9 mouse cellular contexts compared by ENCODE assay signal in the genomic region with DNA sequence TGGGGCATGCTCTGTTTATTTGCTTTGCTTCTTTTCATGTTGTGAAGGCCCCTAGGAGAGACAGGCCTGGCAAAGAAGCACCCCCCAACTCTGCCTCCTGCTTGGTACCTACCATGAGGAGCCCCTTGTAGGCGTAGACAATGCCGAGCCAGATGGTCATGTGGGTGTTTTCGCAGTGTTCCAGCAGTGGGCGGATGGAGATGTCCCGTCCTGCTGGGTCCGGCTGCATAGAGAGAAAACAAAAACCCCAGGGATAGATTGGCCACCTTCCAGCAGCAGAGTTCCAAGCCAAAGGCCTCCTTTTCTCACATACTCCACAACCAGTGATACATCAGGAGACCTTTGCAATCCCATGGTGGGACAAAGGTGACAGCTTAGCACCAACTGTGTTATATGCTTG. TPM values are rescaled to one million over a fixed set of nuclear protein-coding genes. Genes with fewer than 3 reads are reported as not detected.
DNase-seq lines count a peak whose midpoint lies in the region; ATAC-seq and TF ChIP-seq lines count a peak whose summit lies in the region.
"Had no signal": no experiment of that assay in that cellular context is flagged by ENCODE, and none has a peak within 500 bp of the region (broad histone marks: within the 10 kb centered on the region; RNA-seq: fewer than 3 reads in every experiment).

No protein-coding gene starts in this region.

- TF ChIP-seq CTCF in gastrocnemius, adult 2 months (IDR thresholded peaks at IDR 0.05) = no peak
- TF ChIP-seq CTCF in midbrain, postnatal 0 days (IDR thresholded peaks at IDR 0.05) = no peak

- no peak overlapping the region for H3K9ac ChIP-seq in midbrain, postnatal 0 days (replicated peaks; ENCODE audit: low read length, poor library complexity, severe bottlenecking)
- H3K9ac ChIP-seq in midbrain, embryonic 11.5 days (ENCODE audit: low read length) = no peak overlapping the region
- no peak overlapping the region for H3K9ac ChIP-seq in forebrain, embryonic 11.5 days (ENCODE audit: low read length)
- H3K9ac ChIP-seq: midbrain, embryonic 12.5 days had no signal

- no peaks in the 10 kb centered on the region for H3K27me3 ChIP-seq in midbrain, postnatal 0 days (ENCODE audit: insufficient read depth, low read length)
- H3K27me3 ChIP-seq in midbrain, embryonic 11.5 days (ENCODE audit: control insufficient read depth, insufficient read depth, low read length) = no peaks in the 10 kb centered on the region; the same call in 1 of the 2 replicates
- H3K27me3 ChIP-seq in forebrain, embryonic 11.5 days (ENCODE audit: control insufficient read depth, insufficient read depth, low read length) = no peaks in the 10 kb centered on the region
- H3K27me3 ChIP-seq: midbrain, embryonic 12.5 days had no signal

- intact Hi-C loops in gastrocnemius, adult 2 months (cut with DNase I) = no loop called here
- intact Hi-C loops in gastrocnemius, postnatal 36 days (cut with DNase I) = no loop called here

- no peaks in the 10 kb centered on the region for H3K9me3 ChIP-seq in midbrain, postnatal 0 days (ENCODE audit: low read length)
- H3K9me3 ChIP-seq in midbrain, embryonic 11.5 days (ENCODE audit: control insufficient read depth, low read length) = no peaks in the 10 kb centered on the region
- H3K9me3 ChIP-seq in forebrain, embryonic 11.5 days (ENCODE audit: control insufficient read depth, low read length) = no peaks in the 10 kb centered on the region
- H3K9me3 ChIP-seq: midbrain, embryonic 12.5 days had no signal

- no peak overlapping the region for H3K4me3 ChIP-seq in gastrocnemius, adult 2 months
- H3K4me3 ChIP-seq in midbrain, postnatal 0 days (ENCODE audit: low read depth, low read length) = no peak overlapping the region
- no peak overlapping the region for H3K4me3 ChIP-seq in midbrain, embryonic 11.5 days (ENCODE audit: low read depth, low read length)
- H3K4me3 ChIP-seq in forebrain, embryonic 11.5 days (ENCODE audit: low read depth, low read length) = no peak overlapping the region
- H3K4me3 ChIP-seq: midbrain, embryonic 12.5 days had no signal

- peak; percentile 17 for DNase-seq in gastrocnemius, adult 2 months
- no peak for DNase-seq in gastrocnemius, postnatal 36 days
- peak; percentile 58 for DNase-seq in midbrain, postnatal 0 days (ENCODE audit: low spot score)
- no peak for DNase-seq in midbrain, embryonic 11.5 days (ENCODE audit: low spot score, missing footprints)
- peak; percentile 85 to 92 for DNase-seq in layer of hippocampus, adult 18-20 months (ENCODE audit: low spot score in 2 of 2)
- DNase-seq in right cerebral cortex, postnatal 10 days (ENCODE audit: low spot score in 2 of 2) = peak; percentile 83 to 90
- DNase-seq in adrenal gland, adult (ENCODE audit: inconsistent age in 2 of 2, low spot score in 1 of 2) = no peak
- no peak for DNase-seq in forebrain, embryonic 11.5 days (ENCODE audit: low spot score)

- no peaks in the 10 kb centered on the region for H3K4me1 ChIP-seq in midbrain, postnatal 0 days (ENCODE audit: insufficient read depth, low read length)
- no peaks in the 10 kb centered on the region for H3K4me1 ChIP-seq in midbrain, embryonic 11.5 days (ENCODE audit: control insufficient read depth, insufficient read depth, low read length)
- no peaks in the 10 kb centered on the region for H3K4me1 ChIP-seq in forebrain, embryonic 11.5 days (replicated peaks; ENCODE audit: control insufficient read depth, insufficient read depth, low read length)
- H3K4me1 ChIP-seq: midbrain, embryonic 12.5 days had no signal

- WGBS in midbrain, postnatal 0 days = 53% methylated on average over 6 of the region's 6 CpGs
- 71% methylated on average over 6 of the region's 6 CpGs for WGBS in midbrain, embryonic 11.5 days
- WGBS in forebrain, embryonic 11.5 days = 85% methylated on average over 6 of the region's 6 CpGs

- no peak overlapping the region for H3K27ac ChIP-seq in gastrocnemius, adult 2 months
- H3K27ac ChIP-seq in midbrain, postnatal 0 days (ENCODE audit: low read depth, low read length) = no peak overlapping the region
- H3K27ac ChIP-seq in midbrain, embryonic 11.5 days (ENCODE audit: low read depth, low read length) = no peak overlapping the region
- no peak overlapping the region for H3K27ac ChIP-seq in forebrain, embryonic 11.5 days (ENCODE audit: low read depth, low read length)
- H3K27ac ChIP-seq: midbrain, embryonic 12.5 days had no signal

- ATAC-seq in midbrain, postnatal 0 days (ENCODE audit: low FRiP score) = peak; percentile 61; the same call in 1 of the 2 replicates
- ATAC-seq in midbrain, embryonic 11.5 days (ENCODE audit: low FRiP score) = no peak
- no peak for ATAC-seq in forebrain, embryonic 11.5 days (replicated peaks; ENCODE audit: low FRiP score)

- H3K4me2 ChIP-seq in midbrain, postnatal 0 days (ENCODE audit: low read depth, low read length, poor library complexity, severe bottlenecking) = no peak overlapping the region
- H3K4me2 ChIP-seq in midbrain, embryonic 11.5 days = no peak overlapping the region
- no peak overlapping the region for H3K4me2 ChIP-seq in forebrain, embryonic 11.5 days (ENCODE audit: low read depth, low read length, severe bottlenecking)
- H3K4me2 ChIP-seq: midbrain, embryonic 12.5 days had no signal

- H3K36me3 ChIP-seq in midbrain, postnatal 0 days (ENCODE audit: insufficient read depth, low read length) = peaks cover 10% of the 10 kb centered on the region
- no peaks in the 10 kb centered on the region for H3K36me3 ChIP-seq in midbrain, embryonic 11.5 days (ENCODE audit: control insufficient read depth, insufficient read depth, low read length)
- no peaks in the 10 kb centered on the region for H3K36me3 ChIP-seq in forebrain, embryonic 11.5 days (ENCODE audit: control insufficient read depth, insufficient read depth, low read length)
- H3K36me3 ChIP-seq: midbrain, embryonic 12.5 days had no signal

RNA-seq across cellular contexts. Expression of a gene that starts 34.2 kb away (rescaled TPM):
- under 1 TPM; 0.39 to 0.59 TPM for total RNA-seq in gastrocnemius, adult 2 months (2021)
- total RNA-seq in gastrocnemius, postnatal 36 days (2021) = under 1 TPM; 0.72 to 0.77 TPM
- 0.85 and 1.9 TPM in 2 replicates for total RNA-seq in midbrain, postnatal 0 days (2014; rRNA removed)
- polyA plus RNA-seq in midbrain, postnatal 0 days (2015; fragmentation: Nextera tagmentation; extraction: Ambion mirVana) = 0.52 and 0.55 TPM in 2 replicates
- 0.43 and 0.60 TPM in 2 replicates for polyA plus RNA-seq in midbrain, embryonic 11.5 days (2014; fragmentation: Nextera tagmentation; extraction: Ambion mirVana)
- total RNA-seq in layer of hippocampus, adult 18-20 months (2021) = 1 to 10 TPM; 2.7 to 2.9 TPM
- 0.57 and 0.84 TPM in 2 replicates for polyA plus RNA-seq in forebrain, embryonic 11.5 days (2014; fragmentation: Nextera tagmentation; extraction: Ambion mirVana)

Comparison
In these comparisons a context has a peak if more than half of its experiments do, and no peak if none do; other contexts are left out.
1. DNase-seq: peak in gastrocnemius, adult 2 months (single experiment), midbrain, postnatal 0 days (single experiment), layer of hippocampus, adult 18-20 months (2 of 2) and right cerebral cortex, postnatal 10 days (2 of 2); none in gastrocnemius, postnatal 36 days (0 of 2), midbrain, embryonic 11.5 days (single experiment), adrenal gland, adult (0 of 2) and forebrain, embryonic 11.5 days (single experiment).